ENCODE assay signal across 8 mouse cellular contexts in the genomic region with DNA sequence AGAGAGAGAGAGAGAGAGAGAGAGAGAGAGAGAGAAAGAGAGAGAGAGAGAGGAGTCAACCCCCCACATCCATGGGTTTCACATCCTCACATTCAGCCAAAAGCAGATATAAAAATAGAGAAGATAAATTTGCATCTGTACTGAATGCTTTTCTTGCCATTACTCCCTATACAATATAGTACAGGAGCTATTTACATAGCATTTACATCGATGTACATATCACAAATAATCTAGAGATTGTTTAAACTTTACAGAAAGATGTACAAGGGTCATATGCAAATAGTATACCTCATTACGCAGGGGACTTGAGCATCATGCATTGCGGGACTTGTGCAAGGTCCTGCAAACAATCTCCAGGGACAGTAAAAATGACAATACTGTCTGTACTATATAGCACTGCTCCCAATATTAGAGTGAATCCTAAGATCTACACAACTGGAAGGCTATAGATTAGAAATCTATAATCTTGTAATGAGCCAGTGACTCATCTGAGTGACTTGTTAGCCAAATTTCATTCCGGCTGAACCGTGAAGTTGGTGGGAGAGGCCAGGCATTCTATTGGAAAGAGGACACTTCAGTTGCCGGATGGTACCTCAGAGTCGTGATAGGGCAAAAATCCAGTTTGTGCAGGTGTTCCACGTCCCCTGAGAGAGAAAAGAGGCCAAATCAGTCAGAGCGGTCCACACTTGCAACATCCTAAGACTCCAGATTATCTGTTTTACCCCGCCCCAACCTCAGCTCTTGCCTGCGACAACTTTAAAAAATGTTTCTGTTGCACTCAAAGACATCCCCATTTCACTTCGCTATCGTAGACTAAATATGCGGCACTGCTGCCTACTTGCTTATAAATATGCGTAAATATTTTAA. TPM values are rescaled to one million over a fixed set of nuclear protein-coding genes. Genes with fewer than 3 reads are reported as not detected.
DNase-seq lines count a peak whose midpoint lies in the region; ATAC-seq and TF ChIP-seq lines count a peak whose summit lies in the region.

No protein-coding gene starts in this region.

- 54% methylated on average over 15 of the region's 15 CpGs for WGBS in heart, embryonic 11.5 days (ENCODE audit: insufficient replicate concordance)
- WGBS in forebrain, embryonic 16.5 days = 48% methylated on average over 15 of the region's 15 CpGs
- WGBS in liver, embryonic 13.5 days (ENCODE audit: insufficient replicate concordance) = 43% methylated on average over 15 of the region's 15 CpGs
- 29% methylated on average over 15 of the region's 15 CpGs for WGBS in stomach, postnatal 0 days

- no peak for ATAC-seq in heart, embryonic 11.5 days (replicated peaks; ENCODE audit: insufficient number of reproducible peaks, low FRiP score, low TSS enrichment)
- no peak for ATAC-seq in forebrain, embryonic 16.5 days
- no peak for ATAC-seq in liver, embryonic 13.5 days (ENCODE audit: low read depth)
- ATAC-seq in stomach, postnatal 0 days (ENCODE audit: low FRiP score, low TSS enrichment) = no peak

- in situ Hi-C loops in ES-E14 (cut with MboI; ENCODE audit: low sequenced_read_pairs in 2 of 2, unreplicated experiment in 2 of 2) = no loop called here

- no peak for TF ChIP-seq EP300 in stomach, postnatal 0 days (optimal IDR thresholded peaks at IDR 0.05)

- no peaks in the 10 kb centered on the region for H3K36me3 ChIP-seq in heart, embryonic 11.5 days (ENCODE audit: control insufficient read depth, insufficient read depth, low read length)
- no peaks in the 10 kb centered on the region for H3K36me3 ChIP-seq in ES-E14 (ENCODE audit: control insufficient read depth, insufficient read depth, low read length, poor library complexity, severe bottlenecking)
- no peaks in the 10 kb centered on the region for H3K36me3 ChIP-seq in forebrain, embryonic 16.5 days (ENCODE audit: control insufficient read depth, insufficient read depth)
- no peaks in the 10 kb centered on the region for H3K36me3 ChIP-seq in liver, embryonic 13.5 days
- no peaks in the 10 kb centered on the region for H3K36me3 ChIP-seq in stomach, postnatal 0 days (ENCODE audit: control insufficient read depth, insufficient read depth, low read length)

- H3K4me3 ChIP-seq in heart, embryonic 11.5 days (ENCODE audit: low read depth, low read length) = peak overlapping the region; percentile 70
- peak overlapping the region; percentile 72 to 80 for H3K4me3 ChIP-seq in ES-E14 (ENCODE audit: insufficient read depth in 1 of 2, low read depth in 1 of 2, low read length in 2 of 2, poor library complexity in 1 of 2, severe bottlenecking in 1 of 2)
- peak overlapping the region; percentile 85 for H3K4me3 ChIP-seq in forebrain, embryonic 16.5 days (replicated peaks; ENCODE audit: low read length)
- H3K4me3 ChIP-seq in liver, embryonic 13.5 days (replicated peaks) = peak overlapping the region; percentile 75
- peak overlapping the region; percentile 43 for H3K4me3 ChIP-seq in stomach, postnatal 0 days (ENCODE audit: low read depth, low read length)

- TF ChIP-seq CTCF in stomach, postnatal 0 days (IDR thresholded peaks at IDR 0.05; ENCODE audit: low read depth) = no peak

- peaks cover 7% of the 10 kb centered on the region; the same call in 1 of the 2 replicates for H3K4me1 ChIP-seq in heart, embryonic 11.5 days (ENCODE audit: control insufficient read depth, insufficient read depth, low read length)
- H3K4me1 ChIP-seq in ES-E14 (ENCODE audit: control insufficient read depth in 2 of 2, insufficient read depth in 2 of 2, low read length in 2 of 2, poor library complexity in 1 of 2) = peaks cover 0 to 3% of the 10 kb centered on the region in 2 experiments; a peak in 1 of 4 replicates
- H3K4me1 ChIP-seq in forebrain, embryonic 16.5 days (replicated peaks; ENCODE audit: control insufficient read depth, insufficient read depth, low read length) = peaks cover 10% of the 10 kb centered on the region
- H3K4me1 ChIP-seq in liver, embryonic 13.5 days (replicated peaks) = peaks cover 40% of the 10 kb centered on the region
- no peaks in the 10 kb centered on the region for H3K4me1 ChIP-seq in stomach, postnatal 0 days (replicated peaks; ENCODE audit: control insufficient read depth, insufficient read depth)

- no peak for DNase-seq in heart, postnatal 14 days
- DNase-seq in ES-E14 (ENCODE audit: low read depth, low spot score) = no peak
- peak; percentile 22 for DNase-seq in liver, embryonic 13.5 days
- DNase-seq in stomach, postnatal 0 days (ENCODE audit: low spot score) = no peak
- no peak for DNase-seq in cerebellum, postnatal 14 days
- no peak for DNase-seq in adrenal gland, postnatal 36 days

- intact Hi-C loops in heart, postnatal 14 days (cut with DNase I) = loop anchor here (5.0 kb wide), 1 partner anchor 35 kb away; no protein-coding TSS in a partner anchor

- H3K27me3 ChIP-seq in heart, embryonic 11.5 days (ENCODE audit: control insufficient read depth, insufficient read depth, low read length) = no peaks in the 10 kb centered on the region
- H3K27me3 ChIP-seq in forebrain, embryonic 16.5 days (replicated peaks; ENCODE audit: control insufficient read depth, insufficient read depth, low read length) = no peaks in the 10 kb centered on the region
- H3K27me3 ChIP-seq in liver, embryonic 13.5 days = no peaks in the 10 kb centered on the region
- H3K27me3 ChIP-seq in stomach, postnatal 0 days (ENCODE audit: control insufficient read depth, insufficient read depth, low read length) = no peaks in the 10 kb centered on the region

- H3K4me2 ChIP-seq in heart, embryonic 11.5 days = peak overlapping the region; percentile 82
- peak overlapping the region; percentile 87 for H3K4me2 ChIP-seq in forebrain, embryonic 16.5 days (ENCODE audit: low read length)
- peak overlapping the region; percentile 85 for H3K4me2 ChIP-seq in liver, embryonic 13.5 days
- peak overlapping the region; percentile 62 for H3K4me2 ChIP-seq in stomach, postnatal 0 days (replicated peaks; ENCODE audit: low read depth)

- peak overlapping the region; percentile 100; the same call in 1 of the 2 replicates for H3K27ac ChIP-seq in heart, embryonic 11.5 days (ENCODE audit: low read depth, low read length)
- H3K27ac ChIP-seq in ES-E14 (ENCODE audit: insufficient read depth, low read depth, low read length, poor library complexity, severe bottlenecking) = peak overlapping the region; percentile 65; the same call in 1 of the 2 replicates
- H3K27ac ChIP-seq in forebrain, embryonic 16.5 days (ENCODE audit: low read length) = no peak overlapping the region
- peak overlapping the region; percentile 99 for H3K27ac ChIP-seq in liver, embryonic 13.5 days
- H3K27ac ChIP-seq in stomach, postnatal 0 days (replicated peaks) = no peak overlapping the region

- peak overlapping the region; percentile 97 for H3K9ac ChIP-seq in heart, embryonic 11.5 days (ENCODE audit: low read depth, low read length)
- H3K9ac ChIP-seq in ES-E14 (ENCODE audit: insufficient read depth, low read depth, low read length, poor library complexity, severe bottlenecking) = peak overlapping the region; percentile 91
- peak overlapping the region; percentile 92 for H3K9ac ChIP-seq in forebrain, embryonic 16.5 days (replicated peaks; ENCODE audit: low read depth, low read length)
- peak overlapping the region; percentile 86 for H3K9ac ChIP-seq in liver, embryonic 13.5 days
- H3K9ac ChIP-seq in stomach, postnatal 0 days (ENCODE audit: low read length) = peak overlapping the region; percentile 75

- no peaks in the 10 kb centered on the region for H3K9me3 ChIP-seq in heart, embryonic 11.5 days (replicated peaks; ENCODE audit: control insufficient read depth, low read length)
- H3K9me3 ChIP-seq in ES-E14 (ENCODE audit: control insufficient read depth, insufficient read depth, low read depth, low read length) = no peaks in the 10 kb centered on the region
- H3K9me3 ChIP-seq in forebrain, embryonic 16.5 days (ENCODE audit: control insufficient read depth, low read length) = no peaks in the 10 kb centered on the region
- no peaks in the 10 kb centered on the region for H3K9me3 ChIP-seq in liver, embryonic 13.5 days (replicated peaks)
- H3K9me3 ChIP-seq in stomach, postnatal 0 days (ENCODE audit: control insufficient read depth, low read length) = no peaks in the 10 kb centered on the region

TF ChIP-seq in ES-E14, 5 proteins besides CTCF, POLR2A, EP300 and RAD21:
- TF ChIP-seq ZC3H11A (IDR thresholded peaks at IDR 0.05; ENCODE audit: borderline replicate concordance, low read depth, low read length) (no peak), MAFK (IDR thresholded peaks at IDR 0.05; ENCODE audit: insufficient read depth, low read depth, low read length) (no peak), CHD2 (IDR thresholded peaks at IDR 0.05; ENCODE audit: low read depth, low read length) (no peak), ZNF384 (IDR thresholded peaks at IDR 0.05; ENCODE audit: low read depth, low read length) (no peak), HCFC1 (IDR thresholded peaks at IDR 0.05; ENCODE audit: borderline replicate concordance, insufficient read depth, low read length) (no peak)
TF ChIP-seq in ES-E14: peak in this region for 0.

RNA-seq across cellular contexts. Expression of gene Gpr19, which starts 1.6 kb away (rescaled TPM):
- polyA plus RNA-seq in heart, embryonic 11.5 days (2014; fragmentation: Nextera tagmentation; extraction: Ambion mirVana) = 11.1 and 12.0 TPM in 2 replicates
- 1 to 10 TPM; 4.4 to 4.7 TPM for total RNA-seq in heart, postnatal 14 days (2021)
- total RNA-seq in ES-E14 (2012; rRNA removed) = 34.7 and 36.3 TPM in 2 replicates
- 44.4 and 48.9 TPM in 2 replicates for polyA plus RNA-seq in forebrain, embryonic 16.5 days (2015; fragmentation: Nextera tagmentation; extraction: Ambion mirVana)
- 5.3 and 6.0 TPM in 2 replicates for polyA plus RNA-seq in liver, embryonic 13.5 days (2015; fragmentation: Nextera tagmentation; extraction: Ambion mirVana)
- 6.6 and 6.9 TPM in 2 replicates for polyA plus RNA-seq in stomach, postnatal 0 days (2015; fragmentation: Nextera tagmentation; extraction: Ambion mirVana)
- 1 to 10 TPM; 5.7 to 6.9 TPM for total RNA-seq in adrenal gland, postnatal 36 days (2021)

RNA-seq across cellular contexts. Expression of gene Cdkn1b, which starts 23.4 kb away (rescaled TPM):
- 13.9 and 14.7 TPM in 2 replicates for polyA plus RNA-seq in heart, embryonic 11.5 days (2014; fragmentation: Nextera tagmentation; extraction: Ambion mirVana)
- 10 to 100 TPM; 47.5 to 49.0 TPM for total RNA-seq in heart, postnatal 14 days (2021)
- 10.7 and 15.4 TPM in 2 replicates for total RNA-seq in ES-E14 (2012; rRNA removed)
- polyA plus RNA-seq in forebrain, embryonic 16.5 days (2015; fragmentation: Nextera tagmentation; extraction: Ambion mirVana) = 39.4 and 50.8 TPM in 2 replicates
- 13.0 and 14.2 TPM in 2 replicates for polyA plus RNA-seq in liver, embryonic 13.5 days (2015; fragmentation: Nextera tagmentation; extraction: Ambion mirVana)
- 11.7 and 14.4 TPM in 2 replicates for polyA plus RNA-seq in stomach, postnatal 0 days (2015; fragmentation: Nextera tagmentation; extraction: Ambion mirVana)
- 10 to 100 TPM; 35.3 to 74.4 TPM for total RNA-seq in adrenal gland, postnatal 36 days (2021)

Comparison
In these comparisons a context has a peak if more than half of its experiments do, and no peak if none do; other contexts are left out.
1. H3K27ac ChIP-seq: peak in heart, embryonic 11.5 days (single experiment), ES-E14 (single experiment) and liver, embryonic 13.5 days (single experiment); none in forebrain, embryonic 16.5 days (single experiment) and stomach, postnatal 0 days (single experiment).
2. Peak in every context shown above with its lines, with median percentiles within 50 percentile points of each other: H3K4me2 ChIP-seq, H3K4me3 ChIP-seq and H3K9ac ChIP-seq.